Mouse (Mus musculus): Measurements from ENCODE around the gene Col6a6. TPM values are rescaled to one million over a fixed set of nuclear protein-coding genes. Genes with fewer than 3 reads are reported as not detected.
"Not testable (repeated sequence)": the region's sequence is repeated elsewhere in the genome, so short reads cannot be mapped to it uniquely, and the experiment has no call there.

Col6a6 gene
- 10 to 100 TPM; 14.2 to 15.5 TPM for total RNA-seq (2021)
- long read RNA-seq, experiment 1, result 0 reads
- long read RNA-seq, experiment 2, partial matches to known transcripts, result 2 of 2 reads
- long read RNA-seq, experiment 2, other reads (novel, unspliced or antisense), result 0 of 2 reads

DNA sequence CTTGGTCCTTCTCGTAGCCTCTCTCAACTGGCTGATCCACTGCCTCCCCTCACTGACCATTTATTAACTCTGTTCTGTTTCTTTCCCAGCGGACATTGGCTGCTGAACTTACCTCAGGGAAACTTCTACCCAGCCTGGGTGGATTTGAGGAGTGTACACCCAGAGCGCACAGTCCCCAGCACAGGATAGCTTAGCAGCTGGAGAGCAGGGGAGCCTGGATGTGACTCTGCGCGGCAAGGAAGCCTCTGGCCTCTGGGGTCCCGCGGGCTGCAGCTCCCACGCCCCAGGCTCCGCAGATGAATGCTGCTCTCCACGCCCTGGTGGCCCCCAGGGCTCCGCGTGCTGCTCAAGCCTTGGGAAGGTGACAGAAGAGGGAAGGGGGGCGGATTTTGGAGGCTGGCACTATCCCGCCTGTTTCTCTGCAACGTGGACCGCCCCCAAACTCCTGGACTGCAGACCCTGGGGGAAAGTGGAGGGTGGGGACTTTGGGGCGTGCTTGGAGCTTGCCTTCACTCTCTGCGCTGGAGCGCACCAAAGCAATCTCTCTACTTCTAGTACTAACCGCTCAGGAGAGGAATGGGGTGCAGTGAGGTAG is at the start of gene Col6a6:
TSS of gene Col6a6 (minus strand) at position 370 of the 595 bp plus-strand sequence.
- no peak for DNase-seq (ENCODE audit: low spot score in 2 of 2)

DNA sequence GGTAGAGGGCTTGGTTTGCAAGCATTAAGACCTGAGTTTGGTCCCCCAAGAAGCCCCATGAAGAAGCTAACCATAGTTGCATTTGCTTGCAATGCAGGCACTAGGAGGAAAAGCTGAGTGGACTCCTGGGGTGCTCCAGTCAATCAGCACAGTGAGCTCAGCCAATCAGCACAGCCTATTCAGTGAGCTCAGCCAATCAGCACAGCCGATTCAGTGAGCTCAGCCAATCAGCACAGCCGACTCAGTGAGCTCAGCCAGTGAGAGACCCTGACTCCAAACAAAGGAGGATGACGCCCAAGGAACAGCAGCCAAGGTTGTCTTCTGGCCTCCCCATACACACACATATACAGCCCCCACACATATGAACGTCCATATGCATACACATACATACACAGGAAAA is 48.2 kb upstream of the Col6a6 start:
- DNase-seq (ENCODE audit: low spot score in 2 of 2), result no peak

DNA sequence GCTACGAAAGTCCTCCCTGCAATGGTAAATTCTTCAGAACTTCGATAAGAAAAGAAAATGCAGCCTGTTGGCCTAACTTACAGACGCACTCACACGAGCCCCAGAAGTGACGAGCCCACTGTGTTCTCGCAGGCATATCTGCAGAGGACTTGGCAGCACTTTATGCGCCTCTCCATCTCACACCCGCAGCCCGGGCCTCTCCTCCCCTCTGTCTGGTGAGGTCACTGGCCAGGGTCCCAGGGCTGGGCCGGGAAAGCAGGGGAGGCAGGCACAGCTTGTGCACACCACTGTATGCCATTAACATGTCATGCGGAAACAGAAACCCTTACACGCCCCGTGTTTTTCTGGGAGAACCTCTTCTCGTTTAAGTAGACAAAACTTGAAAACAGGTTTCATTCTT is 43.7 kb upstream of the Col6a6 start:
- no peak for DNase-seq (ENCODE audit: low spot score in 2 of 2)

DNA sequence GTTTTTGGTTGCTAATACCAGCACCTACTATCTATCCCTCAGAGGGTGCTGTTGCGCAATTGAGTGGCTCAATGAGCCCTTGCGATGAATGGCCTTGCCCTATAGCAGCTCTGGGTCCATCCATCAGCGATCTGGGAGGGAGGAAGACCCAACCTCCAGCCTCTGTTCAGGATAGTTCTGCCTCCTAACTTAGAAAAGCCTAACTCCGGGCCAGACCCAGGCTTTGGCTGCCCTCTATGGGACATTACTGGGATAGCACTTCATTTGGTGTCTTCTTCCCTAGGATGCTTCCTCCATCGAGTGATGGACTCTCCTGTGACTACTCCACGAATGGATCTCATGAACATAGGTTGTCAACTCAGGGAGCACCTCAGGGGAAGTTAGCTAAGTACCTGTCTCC is 29.8 kb upstream of the Col6a6 start:
- DNase-seq (ENCODE audit: low spot score in 2 of 2), result peak; percentile 8 to 22

DNA sequence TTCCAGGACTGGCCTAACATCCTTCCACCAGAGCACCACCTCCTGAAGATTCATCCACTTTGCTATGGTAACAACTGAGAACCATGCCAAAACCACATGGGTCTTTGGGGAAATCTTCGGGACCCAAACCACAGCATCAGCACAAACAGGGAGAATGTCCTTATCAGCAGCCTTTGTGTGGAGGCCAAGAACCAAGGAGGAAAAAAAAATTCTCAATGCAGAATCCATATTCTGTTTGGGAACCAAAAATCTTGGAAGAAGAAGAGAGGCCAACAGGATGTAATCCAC is 24.8 kb upstream of the Col6a6 start:
- DNase-seq (ENCODE audit: low spot score in 2 of 2), result no peak

DNA sequence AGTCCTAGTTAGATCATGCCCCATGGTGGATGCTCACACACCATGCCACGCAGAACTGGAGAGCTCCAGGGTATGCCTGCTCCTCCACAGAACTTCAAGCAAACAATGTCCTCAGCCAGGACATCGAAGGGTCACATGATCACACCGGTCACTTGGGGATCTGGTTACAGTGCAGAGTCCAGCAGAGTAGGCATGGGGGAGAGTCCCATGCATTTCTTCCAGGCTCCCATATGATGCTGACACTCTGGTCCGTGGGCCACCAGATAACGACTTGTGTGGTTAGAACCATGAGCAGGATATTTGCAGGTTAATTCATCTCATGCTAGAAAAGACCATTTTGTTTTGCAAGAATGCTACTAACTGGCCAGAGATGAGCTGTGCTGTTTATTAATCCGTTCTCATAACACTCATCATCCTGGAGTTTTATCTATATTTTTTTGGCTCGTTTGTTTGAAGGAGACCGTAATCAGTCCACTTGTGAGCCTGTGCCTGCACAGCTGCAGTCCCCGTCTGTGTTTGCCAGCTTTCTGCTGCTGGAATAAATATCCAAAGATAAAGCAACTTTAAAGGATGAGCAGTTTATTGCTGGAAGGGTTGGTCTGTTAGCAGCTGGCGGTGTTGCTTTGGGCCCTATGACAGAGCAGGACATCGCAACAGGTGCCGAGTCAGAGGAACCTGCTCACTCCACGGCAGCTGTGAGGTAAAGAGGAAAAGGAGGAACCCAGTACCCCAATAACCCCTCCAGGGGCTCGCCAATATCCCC is 24.2 kb upstream of the Col6a6 start:
- no peak for DNase-seq (ENCODE audit: low spot score in 2 of 2)

DNA sequence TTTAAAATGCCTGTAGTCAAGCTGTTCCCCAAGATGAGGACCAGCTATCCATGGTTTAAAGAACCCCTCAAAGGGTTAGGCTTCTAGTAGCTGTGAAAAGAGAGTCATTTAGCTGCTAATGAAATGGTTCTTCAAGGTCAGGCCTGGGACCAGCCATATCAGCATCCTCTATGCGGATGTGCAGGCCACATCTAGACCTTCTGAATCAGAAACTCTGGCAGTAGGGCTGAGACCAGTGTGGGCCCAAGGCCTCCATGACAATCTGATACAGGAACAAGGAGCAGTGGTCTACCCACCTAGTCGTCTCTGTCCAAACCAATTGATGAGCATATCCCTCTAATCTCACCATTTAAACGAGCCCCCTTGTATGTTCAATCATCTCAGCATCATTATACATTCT is 23.1 kb upstream of the Col6a6 start:
- DNase-seq (ENCODE audit: low spot score in 2 of 2), result no peak

DNA sequence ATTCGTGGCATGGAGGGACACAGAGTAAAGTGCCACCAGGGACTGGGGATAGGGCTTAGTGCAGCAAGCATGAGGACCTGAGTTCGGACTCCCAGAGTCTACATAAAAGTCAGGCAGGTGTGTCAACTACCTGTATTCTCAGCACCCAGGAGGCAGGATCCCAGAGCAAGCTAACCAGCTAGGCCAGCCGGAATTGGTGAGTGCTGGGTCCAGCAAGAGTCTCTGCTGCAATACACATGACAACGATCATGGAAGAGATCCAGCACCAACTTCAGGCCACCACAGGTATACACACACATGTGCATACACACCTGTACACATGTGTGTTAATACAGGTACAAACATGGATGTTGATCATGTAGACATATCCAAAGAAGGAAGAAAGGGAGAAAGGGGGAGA is 20.4 kb upstream of the Col6a6 start:
- no peak for DNase-seq (ENCODE audit: low spot score in 2 of 2)

DNA sequence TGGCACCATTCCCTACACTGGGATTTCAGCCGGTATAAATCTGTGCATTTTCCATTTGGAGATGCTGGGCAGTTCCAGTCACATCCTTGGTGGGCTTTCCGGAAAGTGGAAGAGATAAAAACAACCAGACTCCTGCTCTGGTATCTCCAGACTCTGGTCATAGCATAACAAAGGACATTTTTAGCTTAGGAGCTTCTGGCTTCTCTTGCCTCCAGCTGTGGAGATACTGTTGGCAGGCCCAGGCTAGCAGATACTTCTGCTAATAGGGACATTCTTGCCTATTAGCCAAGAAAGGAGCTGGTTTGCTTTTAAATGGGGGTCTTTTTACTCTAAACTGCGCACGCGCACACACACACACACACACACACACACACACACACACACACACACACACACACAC is 19.3 kb upstream of the Col6a6 start:
- DNase-seq (ENCODE audit: low spot score in 2 of 2), result no peak

DNA sequence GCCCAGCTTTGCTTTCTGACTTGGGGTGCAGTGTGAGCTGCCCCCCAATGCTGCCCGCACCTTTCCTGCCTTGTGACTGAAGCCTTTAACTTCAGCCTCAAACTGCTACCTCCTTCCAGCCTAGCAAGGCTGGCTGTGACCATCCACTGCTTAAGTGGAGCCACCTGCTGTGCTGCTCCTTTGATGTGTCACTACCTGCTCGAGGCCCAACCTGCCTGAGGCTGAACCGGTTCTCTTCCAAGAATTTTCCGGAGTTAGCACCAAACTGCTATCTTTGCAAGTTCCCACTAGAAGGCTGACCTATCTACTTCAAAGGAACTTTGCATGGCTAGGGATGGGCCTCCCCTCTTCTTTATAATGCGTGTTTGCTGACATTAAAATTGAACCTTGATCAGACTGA is 13.4 kb upstream of the Col6a6 start:
- DNase-seq (ENCODE audit: low spot score in 2 of 2), result not testable (repeated sequence)

DNA sequence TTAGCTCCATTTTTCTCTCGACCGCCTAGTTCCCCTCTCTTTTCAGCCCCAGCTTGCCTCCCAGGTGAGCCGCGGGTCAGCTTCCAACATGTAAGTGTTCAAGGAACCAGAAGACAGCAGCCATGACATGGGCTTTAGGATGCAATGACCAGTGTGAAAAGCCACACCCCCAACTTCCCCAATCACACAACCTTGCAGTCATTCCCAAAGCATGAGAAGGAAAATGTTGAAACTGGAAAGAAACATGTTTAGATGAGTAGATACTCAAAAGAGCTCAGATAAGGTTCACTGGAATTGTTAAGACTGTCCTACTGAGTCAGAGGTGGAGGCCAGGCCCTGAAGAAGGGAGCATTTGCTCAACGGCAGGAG is 11.2 kb upstream of the Col6a6 start:
- DNase-seq (ENCODE audit: low spot score in 2 of 2), result no peak

DNA sequence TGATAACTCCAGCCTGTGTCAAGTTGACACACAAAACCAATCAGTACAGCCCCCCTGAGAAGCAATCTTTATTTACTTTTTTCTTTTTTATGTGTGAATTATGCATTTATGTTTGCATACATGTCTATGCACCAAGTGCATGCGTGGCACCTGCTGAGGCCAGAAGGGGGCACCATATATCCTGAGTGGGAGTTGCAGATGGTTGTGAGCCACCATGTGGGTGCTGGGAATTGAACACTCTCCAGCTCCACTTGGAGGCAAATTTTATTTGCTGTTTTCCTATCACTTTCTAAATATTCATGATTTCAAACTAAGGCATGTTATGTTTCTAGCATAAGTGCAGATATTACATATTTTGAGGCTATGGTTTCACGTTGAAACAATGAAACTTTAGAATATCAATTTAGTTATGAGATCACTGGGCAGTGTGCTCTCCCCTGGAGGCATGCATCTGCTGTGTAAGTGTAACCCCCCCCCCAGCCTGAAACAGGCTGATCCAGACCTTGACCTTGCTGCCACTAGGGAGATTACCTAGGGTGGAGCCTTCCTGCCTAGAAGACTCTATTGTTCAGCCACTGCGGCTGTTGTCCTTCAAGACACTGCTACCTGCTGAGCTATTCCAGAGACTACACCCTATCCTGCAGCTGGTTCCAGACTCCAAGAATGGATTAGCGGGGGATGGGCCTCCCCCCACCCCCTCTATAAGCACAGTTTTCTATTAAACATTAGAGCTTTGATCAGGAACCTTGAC is 10.6 kb upstream of the Col6a6 start:
- no peak for DNase-seq (ENCODE audit: low spot score in 2 of 2)

DNA sequence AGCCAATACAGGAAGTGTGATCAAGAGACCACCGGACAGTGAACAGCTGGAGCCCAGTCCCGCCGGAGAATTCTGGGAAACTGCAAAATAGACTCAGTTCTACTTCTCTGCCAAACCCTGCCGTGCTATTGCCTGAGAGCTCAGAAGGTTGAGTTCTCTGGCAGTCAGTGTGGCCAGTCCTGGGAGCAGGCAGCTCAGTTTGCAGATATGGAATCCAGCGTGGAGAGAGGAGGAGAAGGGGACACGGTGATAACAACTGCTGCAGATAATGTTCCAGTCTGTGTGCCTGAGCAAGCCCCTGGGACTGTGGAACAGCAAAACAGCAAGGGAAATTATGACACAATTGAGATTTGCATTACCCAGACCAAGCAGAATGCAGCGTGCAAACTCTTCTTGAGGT is 7.6 kb upstream of the Col6a6 start:
- DNase-seq (ENCODE audit: low spot score in 2 of 2), result no peak

DNA sequence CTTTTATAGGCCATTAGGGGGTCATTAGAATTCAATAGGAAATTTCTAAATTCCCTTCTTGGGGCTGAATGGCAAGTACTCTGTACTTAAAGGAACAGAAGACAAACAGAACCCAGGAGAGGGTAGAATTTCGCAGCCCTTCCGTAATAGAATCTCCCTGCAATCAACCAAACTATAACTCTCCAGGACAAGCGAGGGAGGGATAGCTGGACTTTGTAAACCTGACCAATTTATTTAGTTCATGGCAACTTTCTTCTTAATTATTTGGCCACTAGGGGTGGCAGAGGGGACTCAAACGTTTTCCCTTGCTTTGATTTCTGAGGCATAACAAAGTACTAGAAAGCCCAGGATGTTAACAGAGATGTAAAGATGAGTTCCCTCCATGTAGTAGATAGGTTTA is 6.8 kb upstream of the Col6a6 start:
- DNase-seq (ENCODE audit: low spot score in 2 of 2), result no peak

DNA sequence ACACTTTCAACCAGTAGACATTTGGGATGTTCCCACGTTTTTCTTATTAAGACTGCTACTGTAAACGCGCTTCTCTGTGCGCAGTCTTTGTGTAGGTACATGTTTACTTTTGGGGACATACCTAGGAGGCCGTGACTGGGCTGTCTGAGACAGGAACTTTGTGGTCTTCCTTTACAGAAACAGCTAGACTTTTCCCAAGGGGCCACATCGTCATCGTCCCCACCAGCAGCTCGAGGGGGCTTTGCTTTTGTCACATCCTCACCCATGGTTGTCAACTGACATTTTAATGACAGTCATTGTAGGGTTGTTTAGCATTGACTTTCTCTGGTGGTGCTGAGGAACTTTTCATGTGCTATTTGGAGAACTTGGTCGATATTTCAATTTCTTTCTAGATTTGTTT is 3.3 kb upstream of the Col6a6 start:
- no peak for DNase-seq (ENCODE audit: low spot score in 2 of 2)

DNA sequence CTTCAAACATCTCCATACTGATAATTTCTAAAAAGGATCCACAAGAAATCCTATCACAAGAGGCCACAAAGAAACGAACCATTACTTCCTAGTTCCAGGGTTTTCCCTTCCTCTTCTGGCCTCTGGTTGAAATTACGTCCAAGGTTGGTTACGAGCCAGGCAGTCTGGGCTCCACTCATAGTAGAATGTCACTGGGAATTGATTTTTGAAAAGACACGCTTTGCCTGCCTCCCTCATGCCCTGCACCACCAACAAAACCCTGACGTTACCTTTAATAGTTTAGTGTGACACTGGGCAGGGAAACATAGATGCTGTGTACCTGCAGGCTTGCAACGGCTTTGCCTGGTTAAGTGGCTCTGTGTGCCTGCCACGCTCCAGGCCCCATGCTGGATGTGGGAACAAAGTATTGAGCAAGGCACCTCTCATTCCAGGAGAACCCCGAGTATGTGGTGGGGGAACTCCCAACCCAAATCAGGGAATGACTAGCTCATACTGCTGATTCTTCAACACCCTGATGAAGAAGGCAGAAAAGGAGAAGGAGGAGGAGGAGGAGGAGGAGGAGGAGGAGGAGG is 798 bp downstream of the Col6a6 start:
- DNase-seq (ENCODE audit: low spot score in 2 of 2), result no peak

DNA sequence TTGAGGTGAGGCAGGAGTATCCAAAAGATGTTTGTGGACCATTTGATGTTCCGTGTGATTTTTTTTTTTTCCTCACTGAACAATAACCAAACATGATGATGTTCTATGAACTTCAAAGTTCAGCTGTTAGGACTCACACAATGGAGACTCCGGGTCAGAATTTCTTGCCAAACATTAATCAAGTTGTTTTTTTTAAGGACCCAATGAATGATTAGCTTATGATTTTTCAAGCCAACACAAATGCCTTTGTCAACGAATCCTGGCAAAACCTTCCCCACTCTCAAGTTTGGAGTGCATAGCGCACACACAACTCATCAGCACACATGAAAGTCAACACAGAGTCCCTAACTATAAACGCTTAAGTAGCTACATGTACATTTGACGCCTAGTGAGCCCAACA is 7.2 kb downstream of the Col6a6 start:
- no peak for DNase-seq (ENCODE audit: low spot score in 2 of 2)

DNA sequence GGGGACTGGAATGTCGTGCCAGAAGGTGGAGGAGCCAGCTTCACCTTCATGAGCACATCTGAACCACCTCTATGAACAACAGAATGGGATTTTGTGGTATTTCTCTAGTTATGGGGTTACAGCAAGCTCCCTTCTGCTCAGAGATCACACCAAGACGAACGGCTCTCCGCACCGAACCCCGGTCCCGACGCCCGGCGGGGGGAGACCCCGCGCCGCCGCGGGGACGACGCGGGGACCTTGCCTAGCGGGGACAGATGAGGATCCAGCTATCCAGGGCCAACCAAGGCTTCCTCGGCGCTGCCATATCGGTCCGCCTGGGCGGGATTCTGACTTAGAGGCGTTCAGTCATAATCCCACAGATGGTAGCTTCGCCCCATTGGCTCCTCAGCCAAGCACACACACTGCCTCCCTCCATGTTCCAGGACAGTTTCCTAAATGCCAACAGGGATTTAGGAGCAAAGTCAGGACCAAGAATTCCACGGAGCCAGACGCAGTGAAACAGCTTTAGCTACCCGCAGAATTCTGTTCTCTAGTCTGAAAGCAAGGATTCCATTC is 8.7 kb downstream of the Col6a6 start:
- DNase-seq (ENCODE audit: low spot score in 2 of 2), result no peak

DNA sequence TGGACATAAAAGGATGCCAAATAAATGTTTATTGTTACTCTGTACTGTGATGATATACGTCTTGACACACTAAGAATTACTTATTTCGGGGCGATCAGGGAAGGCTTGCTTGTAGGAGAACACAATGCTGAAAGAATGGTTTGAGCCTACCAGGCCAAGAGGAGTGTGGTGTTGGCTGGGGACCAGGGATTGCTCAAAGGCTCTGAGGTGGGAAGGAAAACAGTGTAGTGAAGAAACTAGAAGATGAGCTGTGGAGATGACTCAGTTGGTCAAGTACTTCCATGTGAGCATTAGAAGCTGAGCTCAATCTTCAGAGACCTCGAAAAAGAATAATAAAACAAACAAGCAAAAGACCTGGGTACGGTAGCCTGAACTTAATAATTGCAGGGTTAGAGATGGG is 13.5 kb downstream of the Col6a6 start:
- DNase-seq (ENCODE audit: low spot score in 2 of 2), result no peak

DNA sequence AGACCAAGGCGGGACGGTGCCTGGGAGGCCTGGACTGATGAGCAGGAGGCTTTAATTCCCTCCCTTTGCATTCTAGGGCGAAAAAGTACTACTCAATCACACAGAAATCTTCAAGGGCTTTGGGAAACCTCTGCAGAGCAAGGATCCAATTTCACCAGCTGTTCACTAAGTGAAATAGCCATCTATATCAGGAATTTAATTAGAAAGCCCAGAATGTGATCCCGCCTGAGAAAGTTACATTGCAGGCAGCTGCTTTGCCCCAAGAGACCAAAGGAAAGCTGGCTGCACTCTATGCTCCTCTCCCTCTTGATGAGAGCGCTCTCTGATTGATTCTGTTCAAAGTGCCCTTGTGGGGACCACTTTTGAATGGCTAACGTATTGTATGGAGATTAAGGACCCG is 16.5 kb downstream of the Col6a6 start:
- no peak for DNase-seq (ENCODE audit: low spot score in 2 of 2)

DNA sequence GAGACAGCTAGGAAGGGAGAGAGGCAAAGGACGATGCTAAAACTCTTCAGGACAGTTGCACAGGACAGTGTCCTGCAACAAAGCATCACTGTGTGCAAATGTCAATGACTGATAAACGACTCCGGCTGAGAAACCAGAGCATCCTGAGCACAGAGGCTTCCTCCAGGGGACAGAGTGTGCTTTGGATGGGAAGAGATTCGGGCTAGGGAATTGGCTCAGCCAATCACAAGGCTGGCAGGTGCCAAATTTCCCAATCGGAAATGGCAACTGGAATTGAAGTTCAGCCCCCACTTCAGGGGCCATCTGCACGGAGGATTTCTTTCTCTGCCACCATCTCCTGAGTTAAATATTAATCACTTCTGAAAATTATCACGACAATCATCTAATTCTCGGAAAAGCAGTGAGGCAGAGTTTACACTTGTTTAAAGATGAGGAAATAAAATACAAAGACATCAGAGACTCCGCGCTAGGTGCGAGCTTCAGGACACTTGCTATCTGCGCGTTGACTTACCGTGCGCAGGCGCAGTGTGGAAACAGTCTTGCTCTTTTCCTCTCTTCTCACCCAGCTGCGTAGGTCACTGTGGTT is 18.9 kb downstream of the Col6a6 start:
- DNase-seq (ENCODE audit: low spot score in 2 of 2), result no peak

DNA sequence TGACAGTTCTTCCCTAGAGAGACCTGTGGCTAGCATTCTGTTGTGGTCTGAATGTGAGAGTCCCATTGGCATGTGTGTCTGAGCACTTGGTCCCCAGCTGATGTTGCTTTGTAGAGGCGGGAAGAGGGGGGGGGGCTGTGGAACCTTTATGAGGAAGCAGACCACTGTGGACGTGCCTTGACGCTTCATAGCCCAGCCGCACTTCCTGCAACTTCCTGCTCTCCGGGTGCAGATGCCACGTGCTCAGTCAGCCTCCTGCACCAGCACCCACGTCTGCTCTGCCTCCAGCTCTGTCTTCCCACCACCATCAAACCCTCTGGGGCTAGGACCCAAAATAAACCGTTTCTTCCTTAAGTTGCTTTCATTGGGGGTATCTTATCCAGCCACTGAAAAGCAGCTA is 24.5 kb downstream of the Col6a6 start:
- no peak for DNase-seq (ENCODE audit: low spot score in 2 of 2)
